9 mouse cellular contexts compared by ENCODE assay signal in the genomic region with DNA sequence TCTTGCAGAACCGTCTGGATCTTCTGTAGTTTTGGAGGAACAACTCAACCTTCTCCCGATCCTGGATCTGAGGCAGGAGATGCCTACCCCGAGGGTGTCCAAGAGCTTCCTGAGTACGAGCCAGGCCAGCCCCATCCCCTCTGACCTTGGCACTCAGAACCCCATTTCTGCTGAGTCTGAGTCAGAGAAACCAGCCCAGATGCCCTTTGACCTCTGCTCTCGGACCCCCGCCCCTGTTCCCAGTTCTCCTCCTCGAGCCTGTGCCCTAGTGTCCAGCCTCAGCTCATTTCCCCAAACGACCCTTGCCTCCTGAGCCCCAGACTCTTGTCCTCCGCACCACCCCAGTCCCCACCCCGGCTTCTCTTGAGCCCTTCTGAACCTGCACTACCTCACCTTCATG. TPM values are rescaled to one million over a fixed set of nuclear protein-coding genes. Genes with fewer than 3 reads are reported as not detected.
DNase-seq lines count a peak whose midpoint lies in the region; ATAC-seq and TF ChIP-seq lines count a peak whose summit lies in the region.
"Had no signal": no experiment of that assay in that cellular context is flagged by ENCODE, and none has a peak within 500 bp of the region (broad histone marks: within the 10 kb centered on the region; RNA-seq: fewer than 3 reads in every experiment).

No protein-coding gene starts in this region.

- TF ChIP-seq CTCF in layer of hippocampus, adult 2 months (conservative IDR thresholded peaks at IDR 0.05), result no peak

- DNase-seq in layer of hippocampus, adult 2 months (ENCODE audit: low spot score in 2 of 2), result no peak
- no peak for DNase-seq in layer of hippocampus, adult 8-10 months (ENCODE audit: low spot score in 2 of 2)
- DNase-seq in kidney, postnatal 10 days, result peak; percentile 28
- DNase-seq in thymus, postnatal 25 days, result no peak
- DNase-seq in layer of hippocampus, adult 9-10 months (ENCODE audit: low spot score), result no peak
- DNase-seq in spleen, postnatal 14 days (ENCODE audit: low spot score in 2 of 2), result no peak

- ATAC-seq in embryonic facial prominence, embryonic 15.5 days (ENCODE audit: insufficient number of reproducible peaks, low FRiP score, low TSS enrichment, low read depth), result no peak
- ATAC-seq in neural tube, embryonic 13.5 days (ENCODE audit: low read depth), result peak; percentile 32; the same call in 1 of the 2 replicates

- H3K27ac ChIP-seq in layer of hippocampus, adult 2 months, result peak overlapping the region; percentile 19; the same call in 1 of the 2 replicates
- no peak overlapping the region for H3K27ac ChIP-seq in embryonic facial prominence, embryonic 15.5 days (replicated peaks)
- H3K27ac ChIP-seq in neural tube, embryonic 13.5 days (replicated peaks), result 0 out of 2 replicates have a peak overlapping the region, but pooled peaks have one; percentile 89

- peak overlapping the region; percentile 94 for H3K4me2 ChIP-seq in embryonic facial prominence, embryonic 15.5 days (replicated peaks)
- peak overlapping the region; percentile 88 for H3K4me2 ChIP-seq in neural tube, embryonic 13.5 days

- H3K36me3 ChIP-seq in embryonic facial prominence, embryonic 15.5 days, result peaks cover 22% of the 10 kb centered on the region
- peaks cover 33% of the 10 kb centered on the region for H3K36me3 ChIP-seq in neural tube, embryonic 13.5 days

- H3K4me1 ChIP-seq in embryonic facial prominence, embryonic 15.5 days, result peaks cover 11% of the 10 kb centered on the region
- peaks cover 15% of the 10 kb centered on the region for H3K4me1 ChIP-seq in neural tube, embryonic 13.5 days (replicated peaks)

- H3K27me3 ChIP-seq in embryonic facial prominence, embryonic 15.5 days, result no peaks in the 10 kb centered on the region
- no peaks in the 10 kb centered on the region for H3K27me3 ChIP-seq in neural tube, embryonic 13.5 days

- peak overlapping the region; percentile 66 for H3K4me3 ChIP-seq in layer of hippocampus, adult 2 months
- peak overlapping the region; percentile 75 for H3K4me3 ChIP-seq in embryonic facial prominence, embryonic 15.5 days (replicated peaks)
- H3K4me3 ChIP-seq in neural tube, embryonic 13.5 days, result peak overlapping the region; percentile 64

- 22% methylated on average over 10 of the region's 10 CpGs for WGBS in embryonic facial prominence, embryonic 15.5 days
- 31% methylated on average over 10 of the region's 10 CpGs for WGBS in neural tube, embryonic 13.5 days

- no peaks in the 10 kb centered on the region for H3K9me3 ChIP-seq in embryonic facial prominence, embryonic 15.5 days (replicated peaks)
- H3K9me3 ChIP-seq in neural tube, embryonic 13.5 days, result no peaks in the 10 kb centered on the region

- peak overlapping the region; percentile 79; the same call in 1 of the 2 replicates for H3K9ac ChIP-seq in embryonic facial prominence, embryonic 15.5 days
- peak overlapping the region; percentile 84 for H3K9ac ChIP-seq in neural tube, embryonic 13.5 days

RNA-seq across cellular contexts. Expression of a gene that starts 1.2 kb away (rescaled TPM):
- 1 to 10 TPM; 3.3 to 5.1 TPM for total RNA-seq in layer of hippocampus, adult 2 months (2021)
- total RNA-seq in layer of hippocampus, adult 8-10 months (2022), result 1 to 10 TPM; 3.3 to 4.7 (median 4.2) TPM
- polyA plus RNA-seq in embryonic facial prominence, embryonic 15.5 days (2015; fragmentation: Nextera tagmentation; extraction: Ambion mirVana), result 2.5 TPM in 2 replicates
- 5.6 and 6.4 TPM in 2 replicates for polyA plus RNA-seq in neural tube, embryonic 13.5 days (2015; fragmentation: Nextera tagmentation; extraction: Ambion mirVana)

RNA-seq across cellular contexts. Expression of a gene that starts 13.4 kb away (rescaled TPM):
- not detected for total RNA-seq in layer of hippocampus, adult 2 months (2021)
- not detected for total RNA-seq in layer of hippocampus, adult 8-10 months (2022)
- polyA plus RNA-seq in embryonic facial prominence, embryonic 15.5 days (2015; fragmentation: Nextera tagmentation; extraction: Ambion mirVana), result 0.05 TPM in 1 of 2 replicates, not detected in the other
- polyA plus RNA-seq in neural tube, embryonic 13.5 days (2015; fragmentation: Nextera tagmentation; extraction: Ambion mirVana), result not detected in 2 replicates
- total RNA-seq: left cerebral cortex, adult 8-10 months had no signal

RNA-seq across cellular contexts. Expression of a gene that starts 45.6 kb away (rescaled TPM):
- total RNA-seq in layer of hippocampus, adult 2 months (2021), result 10 to 100 TPM; 26.9 to 27.3 TPM
- total RNA-seq in layer of hippocampus, adult 8-10 months (2022), result 10 to 100 TPM; 31.2 to 34.6 (median 33.0) TPM
- 53.5 and 56.3 TPM in 2 replicates for polyA plus RNA-seq in embryonic facial prominence, embryonic 15.5 days (2015; fragmentation: Nextera tagmentation; extraction: Ambion mirVana)
- 33.4 and 34.0 TPM in 2 replicates for polyA plus RNA-seq in neural tube, embryonic 13.5 days (2015; fragmentation: Nextera tagmentation; extraction: Ambion mirVana)

RNA-seq across cellular contexts. Expression of a gene that starts 45.7 kb away (rescaled TPM):
- 10 to 100 TPM; 26.9 to 36.3 TPM for total RNA-seq in layer of hippocampus, adult 2 months (2021)
- 10 to 100 TPM; 25.4 to 37.4 (median 33.1) TPM for total RNA-seq in layer of hippocampus, adult 8-10 months (2022)
- polyA plus RNA-seq in embryonic facial prominence, embryonic 15.5 days (2015; fragmentation: Nextera tagmentation; extraction: Ambion mirVana), result 23.9 and 24.1 TPM in 2 replicates
- polyA plus RNA-seq in neural tube, embryonic 13.5 days (2015; fragmentation: Nextera tagmentation; extraction: Ambion mirVana), result 27.7 and 27.8 TPM in 2 replicates

RNA-seq across cellular contexts. Expression of a gene that starts 58.3 kb away (rescaled TPM):
- 100 to 1,000 TPM; 195 to 213 TPM for total RNA-seq in layer of hippocampus, adult 2 months (2021)
- 100 to 1,000 TPM; 182 to 233 (median 213) TPM for total RNA-seq in layer of hippocampus, adult 8-10 months (2022)
- polyA plus RNA-seq in embryonic facial prominence, embryonic 15.5 days (2015; fragmentation: Nextera tagmentation; extraction: Ambion mirVana), result 250 and 256 TPM in 2 replicates
- 341 and 372 TPM in 2 replicates for polyA plus RNA-seq in neural tube, embryonic 13.5 days (2015; fragmentation: Nextera tagmentation; extraction: Ambion mirVana)
